Mouse (Mus musculus) ES-E14 (cell line): ENCODE results near the gene Naip2.

Source experiments
- CHD2 ChIP-seq: IDR thresholded peaks from 2 replicates; pipeline ENCODE4 v1.6.1; 2014; ENCODE audit warnings: mild to moderate bottlenecking, low read depth, low read length, inconsistent platforms
- MAFK ChIP-seq: IDR thresholded peaks from 2 replicates; pipeline ENCODE4 v1.6.1; 2014; ENCODE audit warnings: mild to moderate bottlenecking, low read depth, low read length, inconsistent platforms; ENCODE audit not compliant: insufficient read depth

- no peak for TF ChIP-seq CHD2
- TF ChIP-seq MAFK = no peak
Observed at GRCm38 (mm10) chr13:100243702-100244101, 41.8 kb upstream of the Naip2 start.
